Comparison of ENCODE assay signal across 30 mouse cellular contexts in genomic region chr5:139727261-139727660, GRCm38 (mm10). TPM values are rescaled to one million over a fixed set of nuclear protein-coding genes. Genes with fewer than 3 reads are reported as not detected.
DNase-seq lines count a peak whose midpoint lies in the region; ATAC-seq and TF ChIP-seq lines count a peak whose summit lies in the region.
"Had no signal": no experiment of that assay in that cellular context is flagged by ENCODE, and none has a peak within 500 bp of the region (broad histone marks: within the 10 kb centered on the region; RNA-seq: fewer than 3 reads in every experiment).

No protein-coding gene starts in this region.

- ATAC-seq in liver, postnatal 0 days = no peak
- no peak for ATAC-seq in liver, embryonic 12.5 days
- peak; percentile 25 for ATAC-seq in megakaryocyte progenitor cell, adult 5-6 weeks (replicated peaks; ENCODE audit: poor library complexity)
- ATAC-seq: activated CD4-positive, CD25-positive, alpha-beta regulatory T cell, adult 4 months; forebrain, embryonic 16.5 days; intestine, embryonic 16.5 days; lung, postnatal 0 days had no signal

- DNase-seq in liver, adult 2 months (ENCODE audit: extremely low read depth, low read depth, low spot score) = no peak
- no peak for DNase-seq in liver, postnatal 0 days
- peak; percentile 36 for DNase-seq in ZHBTc4 (ENCODE audit: low read depth, low spot score)
- no peak for DNase-seq in spleen, postnatal 4 days (ENCODE audit: low spot score in 2 of 2)
- no peak for DNase-seq in right cerebral cortex, postnatal 14 days
- no peak for DNase-seq in left cerebral cortex, postnatal 14 days (ENCODE audit: low spot score in 2 of 2)
- DNase-seq: adrenal gland, adult 8-10 months; cerebellum, adult 11 months; cerebellum, postnatal 10 days; gastrocnemius, postnatal 10 days; heart, postnatal 36 days; kidney, adult 9 months; kidney, postnatal 14 days; lung, adult 18-20 months; lung, postnatal 4 days; right cerebral cortex, adult 18-20 months; right cerebral cortex, postnatal 4 days had no signal

- no peaks in the 10 kb centered on the region for H3K79me2 ChIP-seq in liver, adult 2 months (ENCODE audit: control insufficient read depth, insufficient read depth, low read length)

- TF ChIP-seq EP300 in liver, postnatal 0 days (IDR thresholded peaks at IDR 0.05; ENCODE audit: low read depth) = no peak

- peak overlapping the region; percentile 20; the same call in 1 of the 2 replicates for H3K27ac ChIP-seq in liver, adult 2 months (replicated peaks; ENCODE audit: insufficient read depth, low read depth, low read length)
- no peak overlapping the region for H3K27ac ChIP-seq in liver, postnatal 0 days (ENCODE audit: low read depth)
- peak overlapping the region; percentile 62 for H3K27ac ChIP-seq in liver, embryonic 12.5 days
- H3K27ac ChIP-seq: hindbrain, embryonic 12.5 days; limb, embryonic 13.5 days; neural tube, embryonic 12.5 days had no signal

- no peaks in the 10 kb centered on the region for H3K36me3 ChIP-seq in liver, adult 2 months (ENCODE audit: control insufficient read depth, insufficient read depth, low read length)
- H3K36me3 ChIP-seq in liver, postnatal 0 days (replicated peaks; ENCODE audit: insufficient read depth, low read length) = no peaks in the 10 kb centered on the region
- peaks cover 61% of the 10 kb centered on the region for H3K36me3 ChIP-seq in liver, embryonic 12.5 days
- H3K36me3 ChIP-seq: hindbrain, embryonic 12.5 days; limb, embryonic 13.5 days; neural tube, embryonic 12.5 days had no signal

- intact Hi-C loops in left cerebral cortex, postnatal 14 days (cut with DNase I) = no loop called here

- no peak overlapping the region for H3K4me3 ChIP-seq in liver, adult 2 months (ENCODE audit: insufficient read depth, low read depth, low read length)
- no peak overlapping the region for H3K4me3 ChIP-seq in liver, postnatal 0 days (ENCODE audit: low read depth, low read length)
- H3K4me3 ChIP-seq in liver, embryonic 12.5 days = no peak overlapping the region
- H3K4me3 ChIP-seq: erythroblast, embryonic 14.5 days; hindbrain, embryonic 12.5 days; limb, embryonic 13.5 days; myocyte; neural tube, embryonic 12.5 days had no signal

- TF ChIP-seq CTCF in liver, adult 2 months (IDR thresholded peaks at IDR 0.05; ENCODE audit: low read depth, low read length) = no peak
- no peak for TF ChIP-seq CTCF in liver, postnatal 0 days (IDR thresholded peaks at IDR 0.05; ENCODE audit: low read depth)

- TF ChIP-seq POLR2A in liver, adult 2 months (IDR thresholded peaks at IDR 0.05; ENCODE audit: extremely low read depth, insufficient read depth, low read length) = no peak

- H3K4me2 ChIP-seq in liver, postnatal 0 days (ENCODE audit: low read depth, low read length) = no peak overlapping the region
- peak overlapping the region; percentile 2; the same call in 1 of the 2 replicates for H3K4me2 ChIP-seq in liver, embryonic 12.5 days
- H3K4me2 ChIP-seq: heart, embryonic 11.5 days; hindbrain, embryonic 12.5 days; limb, embryonic 13.5 days; midbrain, embryonic 11.5 days; neural tube, embryonic 12.5 days had no signal

- H3K9me3 ChIP-seq in liver, postnatal 0 days (ENCODE audit: low read length) = no peaks in the 10 kb centered on the region
- no peaks in the 10 kb centered on the region for H3K9me3 ChIP-seq in liver, embryonic 12.5 days (replicated peaks)
- H3K9me3 ChIP-seq: hindbrain, embryonic 12.5 days; limb, embryonic 13.5 days; neural tube, embryonic 12.5 days had no signal

- WGBS in liver, adult 2 months = 59% methylated on average over 11 of the region's 11 CpGs
- 51% methylated on average over 11 of the region's 11 CpGs for WGBS in liver, postnatal 0 days (ENCODE audit: insufficient replicate concordance)
- 40% methylated on average over 11 of the region's 11 CpGs for WGBS in liver, embryonic 12.5 days (ENCODE audit: insufficient replicate concordance)

- no peaks in the 10 kb centered on the region for H3K27me3 ChIP-seq in liver, adult 2 months (ENCODE audit: control insufficient read depth, insufficient read depth, low read length)
- H3K27me3 ChIP-seq in liver, postnatal 0 days (ENCODE audit: insufficient read depth, low read length) = no peaks in the 10 kb centered on the region
- no peaks in the 10 kb centered on the region for H3K27me3 ChIP-seq in liver, embryonic 12.5 days (replicated peaks)
- H3K27me3 ChIP-seq: hindbrain, embryonic 12.5 days; limb, embryonic 13.5 days; neural tube, embryonic 12.5 days had no signal

- no peak overlapping the region for H3K9ac ChIP-seq in liver, adult 2 months (ENCODE audit: low read depth, low read length)
- no peak overlapping the region for H3K9ac ChIP-seq in liver, postnatal 0 days (replicated peaks)
- H3K9ac ChIP-seq in liver, embryonic 12.5 days = no peak overlapping the region
- H3K9ac ChIP-seq: hindbrain, embryonic 12.5 days; limb, embryonic 13.5 days; neural tube, embryonic 12.5 days had no signal

- H3K4me1 ChIP-seq in liver, adult 2 months (ENCODE audit: control insufficient read depth, insufficient read depth, low read length) = peaks cover 12% of the 10 kb centered on the region; the same call in 1 of the 2 replicates
- peaks cover 23% of the 10 kb centered on the region for H3K4me1 ChIP-seq in liver, postnatal 0 days (ENCODE audit: insufficient read depth)
- peaks cover 91% of the 10 kb centered on the region for H3K4me1 ChIP-seq in liver, embryonic 12.5 days

RNA-seq across cellular contexts. Expression of gene Micall2, which starts 8.9 kb away (rescaled TPM):
- total RNA-seq in liver, adult 2 months (2014; rRNA removed) = 1.1 and 1.3 TPM in 2 replicates
- polyA plus RNA-seq in liver, adult 2 months (2012; rRNA removed) = 0.86 and 1.2 TPM in 2 replicates
- polyA plus RNA-seq in liver, postnatal 0 days (2015; fragmentation: Nextera tagmentation; extraction: Ambion mirVana) = 4.9 and 5.8 TPM in 2 replicates
- polyA plus RNA-seq in liver, embryonic 12.5 days (2016; fragmentation: Nextera tagmentation; extraction: Ambion mirVana) = 15.5 and 18.3 TPM in 2 replicates
- 7.0 and 8.0 TPM in 2 replicates for total RNA-seq in megakaryocyte progenitor cell, adult 5-6 weeks (2015)
- total RNA-seq in megakaryocyte progenitor cell, adult 5-6 weeks (2017) = 2.5 and 3.9 TPM in 2 replicates
- 1 to 10 TPM; 1.6 to 2.8 TPM for total RNA-seq in left cerebral cortex, postnatal 14 days (2021)
- polyA plus RNA-seq: activated CD4-positive, CD25-positive, alpha-beta regulatory T cell, adult 4 months had no signal

RNA-seq across cellular contexts. Expression of gene Ints1, which starts 48.2 kb away (rescaled TPM):
- 10.0 and 14.2 TPM in 2 replicates for total RNA-seq in liver, adult 2 months (2014; rRNA removed)
- polyA plus RNA-seq in liver, adult 2 months (2012; rRNA removed) = 23.1 and 25.2 TPM in 2 replicates
- polyA plus RNA-seq in liver, postnatal 0 days (2015; fragmentation: Nextera tagmentation; extraction: Ambion mirVana) = 5.6 and 6.4 TPM in 2 replicates
- 21.8 and 23.3 TPM in 2 replicates for polyA plus RNA-seq in liver, embryonic 12.5 days (2016; fragmentation: Nextera tagmentation; extraction: Ambion mirVana)
- 63.8 and 65.1 TPM in 2 replicates for total RNA-seq in megakaryocyte progenitor cell, adult 5-6 weeks (2015)
- 41.0 and 47.0 TPM in 2 replicates for total RNA-seq in megakaryocyte progenitor cell, adult 5-6 weeks (2017)
- total RNA-seq in left cerebral cortex, postnatal 14 days (2021) = 100 to 1,000 TPM in 1 of 2 experiments, 10 to 100 TPM in 1; 96.8 to 102 TPM
